Mouse (Mus musculus) gonadal fat pad, adult 2 months (tissue): ENCODE results near the gene Dnajc13. TPM values are rescaled to one million over a fixed set of nuclear protein-coding genes. Genes with fewer than 3 reads are reported as not detected.

ENCODE experiments used
- DNase-seq: peaks from one replicate; pipeline ENCODE4 v3.0.0-alpha.2; 2012; ENCODE audit warnings: low read depth
- polyA plus RNA-seq: library from polyadenylated mRNA; depleted of rRNA; stranded (reverse); fragments of >200 nt; gene quantifications from 2 replicates; pipeline ENCODE4 v1.2.3, GENCODE M21; 2012; rRNA removed

The Dnajc13 gene
- polyA plus RNA-seq, 1 experiment = 61.1 TPM

DNA sequence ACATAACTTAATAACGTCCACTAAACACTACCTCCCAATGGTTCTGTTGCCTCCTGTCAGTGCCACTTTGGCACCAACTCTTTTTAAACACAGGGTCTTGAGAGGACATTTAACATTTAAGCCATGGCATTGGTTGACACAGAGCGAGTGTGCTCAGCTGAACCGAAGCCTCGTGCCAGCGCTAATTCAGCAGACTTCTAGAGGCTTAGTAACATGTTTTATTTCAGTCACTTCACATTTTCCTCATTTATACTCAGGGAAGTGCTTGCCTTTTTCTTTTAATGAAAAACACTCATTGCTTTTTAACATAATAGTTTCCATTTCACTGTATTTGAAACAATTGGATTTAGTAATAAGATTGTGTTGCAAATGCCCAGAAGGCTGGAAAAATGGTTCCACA is 153.6 kb downstream of the Dnajc13 start:
- no peak for DNase-seq

DNA sequence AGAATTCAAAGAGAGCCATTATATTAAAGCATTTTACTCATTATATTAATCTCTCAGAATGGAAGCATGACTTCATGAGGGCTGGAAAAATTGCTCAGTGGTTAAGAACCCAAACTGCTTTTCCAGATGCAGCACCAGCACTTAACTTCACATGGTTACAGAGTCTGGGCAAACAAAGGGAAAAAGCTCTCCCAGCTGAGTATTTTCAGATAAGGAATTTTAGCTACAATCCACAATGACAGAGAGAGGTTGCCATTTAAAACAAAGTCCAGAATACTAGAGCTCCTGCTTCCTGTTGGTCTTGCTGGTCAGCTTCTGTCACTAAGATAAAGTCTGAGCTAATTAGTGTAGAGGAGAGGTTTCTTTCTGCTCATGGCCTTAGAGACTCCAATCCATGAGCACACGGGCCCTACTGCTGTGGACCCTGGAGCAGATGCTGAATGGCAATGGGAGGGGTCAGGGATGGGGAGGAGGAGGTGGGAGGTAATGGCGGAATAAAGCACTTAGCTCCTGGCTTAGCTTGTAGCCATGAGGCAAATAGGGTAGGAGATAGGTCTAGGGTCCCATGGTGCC is 154.1 kb downstream of the Dnajc13 start:
- DNase-seq = no peak

DNA sequence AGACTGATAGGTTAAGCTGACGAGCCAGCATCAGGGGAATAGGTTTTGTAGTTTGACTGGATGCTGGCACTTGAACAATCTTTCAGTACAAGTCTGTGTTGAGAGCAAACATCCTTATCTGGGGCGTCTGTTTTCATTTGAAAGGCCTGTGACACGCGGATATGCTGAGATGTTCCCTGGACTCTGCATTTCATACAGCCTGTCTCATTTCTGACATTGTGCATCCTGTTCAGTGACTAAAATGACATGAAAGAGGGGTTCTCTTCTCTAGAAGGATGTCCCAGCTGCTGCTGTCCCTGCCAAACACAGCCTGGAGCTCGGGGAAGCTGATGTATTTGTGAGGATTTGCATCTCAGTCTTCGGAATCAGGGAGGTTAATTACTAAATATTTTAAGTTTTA is 155.2 kb downstream of the Dnajc13 start:
- DNase-seq = no peak

DNA sequence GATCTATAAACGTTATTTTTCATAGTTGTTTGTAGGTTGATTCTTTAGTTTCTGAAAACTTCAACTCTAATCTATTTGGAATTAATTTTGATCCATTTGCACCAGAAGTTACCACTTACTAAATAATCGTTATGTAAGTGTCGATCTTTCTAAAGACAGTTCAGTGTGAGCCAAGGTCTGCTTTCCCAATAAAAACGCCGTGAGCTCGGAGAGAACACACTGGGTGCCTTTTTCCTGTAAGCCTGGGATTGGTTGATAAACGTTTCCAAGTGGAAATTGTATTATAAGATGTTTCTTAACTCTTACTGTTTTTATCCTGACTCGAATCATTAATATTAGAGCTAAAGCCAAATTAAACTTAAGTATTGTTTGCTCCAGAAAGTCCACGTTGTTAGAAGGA is 155.8 kb downstream of the Dnajc13 start:
- no peak for DNase-seq

- DNase-seq = no peak
These were observed 157.7 kb downstream of the Dnajc13 start for GRCm38 (mm10) chr9:104104986-104105385.

- no peak for DNase-seq
These were observed 159.8 kb downstream of the Dnajc13 start for GRCm38 (mm10) chr9:104102901-104103300.

- no peak for DNase-seq
These were observed 160.4 kb downstream of the Dnajc13 start for GRCm38 (mm10) chr9:104102301-104102700.

DNA sequence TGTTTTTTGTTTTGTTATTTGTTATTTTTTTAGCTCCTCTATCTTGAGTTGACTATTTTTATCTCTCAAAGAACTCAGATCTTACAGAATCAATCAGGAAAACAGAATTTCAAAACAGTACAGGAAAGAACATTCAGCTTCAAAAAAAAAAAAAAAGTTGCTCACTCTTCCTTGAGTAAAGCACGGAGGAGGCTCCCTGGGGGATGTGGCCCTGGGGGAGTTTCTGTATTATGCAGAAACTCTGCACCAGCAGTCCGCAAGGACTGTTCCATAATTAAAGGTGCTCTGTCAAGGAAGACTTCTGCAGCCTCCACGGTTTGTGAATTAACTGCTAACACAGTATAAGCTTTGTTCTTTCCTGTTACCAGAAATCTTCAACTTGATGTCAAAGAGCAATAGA is 161.3 kb downstream of the Dnajc13 start:
- no peak for DNase-seq

Other genes starting within 250 kb of the Dnajc13 start
- not detected in 2 replicates for gene Gm28305, start 222.3 kb downstream of the Dnajc13 start, polyA plus RNA-seq
- 28.9 and 31.6 TPM in 2 replicates for gene Uba5, start 199.8 kb downstream of the Dnajc13 start, polyA plus RNA-seq
- gene Acad11, start 199.6 kb downstream of the Dnajc13 start, polyA plus RNA-seq = 47.4 and 64.4 TPM in 2 replicates
- gene Ackr4, start 136.0 kb downstream of the Dnajc13 start, polyA plus RNA-seq = 21.0 and 24.9 TPM in 2 replicates
- gene Acpp, start 74.8 kb upstream of the Dnajc13 start, polyA plus RNA-seq = 15.4 and 16.0 TPM in 2 replicates